9 mouse cellular contexts compared by ENCODE assay signal in genomic region chr15:77916851-77917544, GRCm38 (mm10). TPM values are rescaled to one million over a fixed set of nuclear protein-coding genes. Genes with fewer than 3 reads are reported as not detected.
DNase-seq lines count a peak whose midpoint lies in the region; ATAC-seq and TF ChIP-seq lines count a peak whose summit lies in the region.
"Had no signal": no experiment of that assay in that cellular context is flagged by ENCODE, and none has a peak within 500 bp of the region (broad histone marks: within the 10 kb centered on the region; RNA-seq: fewer than 3 reads in every experiment).

No protein-coding gene starts in this region.

- TF ChIP-seq CTCF in liver, postnatal 0 days (IDR thresholded peaks at IDR 0.05; ENCODE audit: low read depth) = peak; percentile 91

- H3K9me3 ChIP-seq in embryonic facial prominence, embryonic 11.5 days (replicated peaks; ENCODE audit: control insufficient read depth, low read length) = no peaks in the 10 kb centered on the region
- H3K9me3 ChIP-seq in liver, postnatal 0 days (ENCODE audit: low read length) = no peaks in the 10 kb centered on the region
- H3K9me3 ChIP-seq: heart, embryonic 13.5 days had no signal

- H3K4me3 ChIP-seq in embryonic facial prominence, embryonic 11.5 days (ENCODE audit: low read depth, low read length) = no peak overlapping the region
- H3K4me3 ChIP-seq in liver, postnatal 0 days (ENCODE audit: low read depth, low read length) = no peak overlapping the region
- H3K4me3 ChIP-seq: heart, embryonic 13.5 days had no signal

- ATAC-seq in CD4-positive, CD25-positive, alpha-beta regulatory T cell, adult 4 months = peak; percentile 80
- ATAC-seq in embryonic facial prominence, embryonic 11.5 days (replicated peaks; ENCODE audit: insufficient number of reproducible peaks, low FRiP score, low TSS enrichment, low read depth) = no peak
- ATAC-seq in liver, postnatal 0 days = peak; percentile 19; the same call in 1 of the 2 replicates

- H3K9ac ChIP-seq in embryonic facial prominence, embryonic 11.5 days (replicated peaks; ENCODE audit: low read length) = no peak overlapping the region
- no peak overlapping the region for H3K9ac ChIP-seq in liver, postnatal 0 days (replicated peaks)
- H3K9ac ChIP-seq: heart, embryonic 13.5 days had no signal

- no peak for TF ChIP-seq EP300 in liver, postnatal 0 days (IDR thresholded peaks at IDR 0.05; ENCODE audit: low read depth)

- no peaks in the 10 kb centered on the region for H3K4me1 ChIP-seq in embryonic facial prominence, embryonic 11.5 days (ENCODE audit: control insufficient read depth, insufficient read depth, low read length)
- peaks cover 17% of the 10 kb centered on the region for H3K4me1 ChIP-seq in liver, postnatal 0 days (ENCODE audit: insufficient read depth)

- whole genome bisulfite sequencing in embryonic facial prominence, embryonic 11.5 days = 42% methylated on average over 8 of the region's 8 CpGs
- 33% methylated on average over 8 of the region's 8 CpGs for WGBS in liver, postnatal 0 days (ENCODE audit: insufficient replicate concordance)

- peaks cover 5% of the 10 kb centered on the region for H3K36me3 ChIP-seq in embryonic facial prominence, embryonic 11.5 days (replicated peaks; ENCODE audit: control insufficient read depth, insufficient read depth, low read depth, low read length)
- peaks cover 54% of the 10 kb centered on the region for H3K36me3 ChIP-seq in liver, postnatal 0 days (replicated peaks; ENCODE audit: insufficient read depth, low read length)

- no peaks in the 10 kb centered on the region for H3K27me3 ChIP-seq in embryonic facial prominence, embryonic 11.5 days (ENCODE audit: control insufficient read depth, insufficient read depth, low read length)
- H3K27me3 ChIP-seq in liver, postnatal 0 days (ENCODE audit: insufficient read depth, low read length) = no peaks in the 10 kb centered on the region
- H3K27me3 ChIP-seq: heart, embryonic 13.5 days had no signal

- no peak overlapping the region for H3K27ac ChIP-seq in embryonic facial prominence, embryonic 11.5 days (replicated peaks; ENCODE audit: low read depth, low read length)
- no peak overlapping the region for H3K27ac ChIP-seq in liver, postnatal 0 days (ENCODE audit: low read depth)
- H3K27ac ChIP-seq: heart, embryonic 13.5 days had no signal

- H3K4me2 ChIP-seq in embryonic facial prominence, embryonic 11.5 days (ENCODE audit: low read depth, low read length) = no peak overlapping the region
- H3K4me2 ChIP-seq in liver, postnatal 0 days (ENCODE audit: low read depth, low read length) = no peak overlapping the region
- H3K4me2 ChIP-seq: heart, embryonic 13.5 days had no signal

- peak; percentile 91 to 92 for DNase-seq in adrenal gland, postnatal 36 days
- peak; percentile 95 for DNase-seq in embryonic facial prominence, embryonic 11.5 days (ENCODE audit: low spot score)
- DNase-seq in heart, adult 9 months (ENCODE audit: low spot score in 2 of 2) = peak; percentile 86 to 91
- peak; percentile 93 to 96 for DNase-seq in kidney, postnatal 25 days
- DNase-seq in liver, postnatal 0 days = peak; percentile 89
- DNase-seq in ovary, postnatal 10 days (ENCODE audit: low spot score) = peak; percentile 87
- peak; percentile 87 for DNase-seq in thymus, postnatal 0 days (ENCODE audit: low spot score)

RNA-seq across cellular contexts. Expression of gene Txn2, which starts 11.8 kb away (rescaled TPM):
- 100 to 1,000 TPM; 232 to 276 TPM for polyA plus RNA-seq in CD4-positive, CD25-positive, alpha-beta regulatory T cell, adult 4 months (2017; shearing (Covaris generic))
- total RNA-seq in adrenal gland, postnatal 36 days (2021) = 100 to 1,000 TPM; 563 to 586 TPM
- 239 and 248 TPM in 2 replicates for polyA plus RNA-seq in embryonic facial prominence, embryonic 11.5 days (2014; fragmentation: Nextera tagmentation; extraction: Ambion mirVana)
- polyA plus RNA-seq in liver, postnatal 0 days (2015; fragmentation: Nextera tagmentation; extraction: Ambion mirVana) = 258 and 261 TPM in 2 replicates
- 213 and 231 TPM in 2 replicates for polyA plus RNA-seq in thymus, postnatal 0 days (2015; fragmentation: Nextera tagmentation; extraction: Ambion mirVana)

RNA-seq across cellular contexts. Expression of gene Foxred2, which starts 39.5 kb away (rescaled TPM):
- 1 to 10 TPM; 2.8 to 4.2 TPM for polyA plus RNA-seq in CD4-positive, CD25-positive, alpha-beta regulatory T cell, adult 4 months (2017; shearing (Covaris generic))
- 1 to 10 TPM; 2.7 TPM for total RNA-seq in adrenal gland, postnatal 36 days (2021)
- polyA plus RNA-seq in embryonic facial prominence, embryonic 11.5 days (2014; fragmentation: Nextera tagmentation; extraction: Ambion mirVana) = 4.9 and 8.4 TPM in 2 replicates
- polyA plus RNA-seq in liver, postnatal 0 days (2015; fragmentation: Nextera tagmentation; extraction: Ambion mirVana) = 0.56 and 0.71 TPM in 2 replicates
- 3.5 TPM in 2 replicates for polyA plus RNA-seq in thymus, postnatal 0 days (2015; fragmentation: Nextera tagmentation; extraction: Ambion mirVana)

RNA-seq across cellular contexts. Expression of gene Eif3d, which starts 53.6 kb away (rescaled TPM):
- 100 to 1,000 TPM; 161 to 213 TPM for polyA plus RNA-seq in CD4-positive, CD25-positive, alpha-beta regulatory T cell, adult 4 months (2017; shearing (Covaris generic))
- total RNA-seq in adrenal gland, postnatal 36 days (2021) = 100 to 1,000 TPM; 151 to 167 TPM
- polyA plus RNA-seq in embryonic facial prominence, embryonic 11.5 days (2014; fragmentation: Nextera tagmentation; extraction: Ambion mirVana) = 246 and 247 TPM in 2 replicates
- polyA plus RNA-seq in liver, postnatal 0 days (2015; fragmentation: Nextera tagmentation; extraction: Ambion mirVana) = 61.2 and 68.4 TPM in 2 replicates
- polyA plus RNA-seq in thymus, postnatal 0 days (2015; fragmentation: Nextera tagmentation; extraction: Ambion mirVana) = 157 and 184 TPM in 2 replicates
